Mouse (Mus musculus) lung, postnatal 0 days (tissue): ENCODE measurements at regions not wholly inside any gene's neighbourhood (a gene's known extent, or its start where the extent isn't known, plus 50 kb on each side); places are given as distances from the start of the nearest gene placed in this dataset.

ENCODE experiments used
- ATAC-seq: fragments of 200-750 bp; cut with Nextera tagmentation; 2 replicates; pipeline ENCODE4 v1.8.0; 2017; ENCODE audit warnings: moderate library complexity
- DNase-seq: peaks from one replicate; pipeline ENCODE4 v3.0.0-alpha.2; 2016; ENCODE audit warnings: low spot score
- H3K27ac ChIP-seq: fragments of 300-500 bp; sonication (generic); 2 replicates; pipeline ENCODE4 v1.5.1; 2014; ENCODE audit warnings: antibody characterized with exemption, mild to moderate bottlenecking, low read length, mixed read lengths
- H3K27me3 ChIP-seq: fragments of 300-500 bp; sonication (generic); replicated peaks from 2 replicates; pipeline ENCODE4 v1.6.1; 2014; ENCODE audit warnings: low read length, mixed read lengths; ENCODE audit not compliant: insufficient read depth
- H3K36me3 ChIP-seq: fragments of 300-500 bp; sonication (generic); 2 replicates; pipeline ENCODE4 v1.6.1; 2014; ENCODE audit warnings: low read length, mixed read lengths; ENCODE audit not compliant: insufficient read depth
- H3K4me1 ChIP-seq: fragments of 300-500 bp; sonication (generic); 2 replicates; pipeline ENCODE4 v1.6.1; 2014; ENCODE audit warnings: antibody characterized with exemption, low read depth, low read length, mixed read lengths; ENCODE audit not compliant: insufficient read depth
- H3K4me2 ChIP-seq: fragments of 300-500 bp; sonication (generic); replicated peaks from 2 replicates; pipeline ENCODE4 v1.6.1; 2014; ENCODE audit warnings: low read depth, mild to moderate bottlenecking, low read length, moderate library complexity, mixed read lengths
- H3K4me3 ChIP-seq: fragments of 300-500 bp; sonication (generic); 2 replicates; pipeline ENCODE4 v1.5.1; 2014; ENCODE audit warnings: low read depth, low read length
- H3K9ac ChIP-seq: fragments of 300-500 bp; sonication (generic); replicated peaks from 2 replicates; pipeline ENCODE4 v1.6.1; 2014; ENCODE audit warnings: low read depth, mild to moderate bottlenecking
- H3K9me3 ChIP-seq: fragments of 300-500 bp; sonication (generic); 2 replicates; pipeline ENCODE4 v1.6.1; 2016; ENCODE audit warnings: low read length, mixed read lengths
- CTCF ChIP-seq: IDR thresholded peaks from 2 replicates; pipeline ENCODE4 v1.5.1; 2016; ENCODE audit warnings: antibody characterized with exemption, mild to moderate bottlenecking
- EP300 ChIP-seq: IDR thresholded peaks from 2 replicates; pipeline ENCODE4 v1.6.1; 2016; ENCODE audit warnings: antibody characterized with exemption, mild to moderate bottlenecking, control low read depth
- WGBS: fragments of 180-500 bp; shearing (Covaris S2); extraction: QIAGEN DNeasy Blood & Tissue Kit; methylation state at CpG from one replicate; pipeline ENCODE4 v1.1.7; 2014; 5-methylcytosine and 5-hydroxymethylcytosine counted together

DNA sequence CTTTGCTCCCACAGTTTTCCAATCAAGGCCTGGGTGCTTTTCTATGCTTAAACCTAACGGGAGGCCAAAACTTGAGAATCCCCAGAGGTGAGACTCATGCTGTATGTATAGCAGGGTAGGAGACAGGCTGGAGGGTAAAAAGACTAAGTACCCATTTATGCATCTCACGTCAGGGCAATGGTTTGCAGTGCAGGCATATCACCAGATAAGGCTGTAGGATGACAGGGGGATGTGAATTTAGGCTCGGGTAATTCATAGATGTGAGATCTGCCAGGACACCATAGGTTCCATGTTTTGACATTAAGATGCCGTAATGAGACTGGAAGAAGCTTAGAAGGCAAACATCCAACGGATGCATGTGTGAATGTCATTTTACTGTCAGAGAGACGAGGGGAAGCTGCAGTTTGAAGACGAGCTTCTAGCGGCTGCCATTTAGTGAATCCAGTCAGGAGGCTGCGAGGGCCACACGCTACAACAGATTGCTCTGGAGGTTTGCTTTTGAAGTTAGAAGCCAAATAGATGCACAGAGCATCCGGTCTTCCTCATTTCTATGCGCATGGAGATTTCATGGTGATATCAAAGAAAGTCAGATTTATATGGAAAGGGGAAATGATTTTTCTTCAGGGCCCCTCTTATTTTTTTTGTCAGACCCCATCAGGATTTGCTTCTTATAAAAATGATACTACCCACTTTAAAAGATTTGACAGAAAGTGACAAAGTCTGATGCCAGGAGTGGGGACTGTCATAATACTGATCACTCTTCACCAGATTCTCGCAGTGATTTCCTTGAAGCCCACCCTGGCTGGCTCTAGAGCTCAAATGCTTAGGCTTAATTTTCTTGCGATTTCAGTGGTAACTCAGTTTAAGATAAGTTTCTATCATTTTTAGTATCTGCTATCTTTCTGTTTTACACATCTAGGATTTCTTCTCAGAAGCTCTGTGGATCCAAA is 113.8 kb downstream of the Adcyap1r1 start:
- Histone ChIP-seq H3K4me1 (no peaks in the 10 kb centered on the region), H3K27ac (no peak overlapping the region), H3K9ac (no peak overlapping the region), H3K4me3 (no peak overlapping the region), H3K27me3 (no peaks in the 10 kb centered on the region), H3K9me3 (no peaks in the 10 kb centered on the region), H3K4me2 (no peak overlapping the region), H3K36me3 (no peaks in the 10 kb centered on the region)
- no peak for ATAC-seq
- WGBS = 69% methylated on average over 14 of the region's 14 CpGs
- no peak for DNase-seq
- TF ChIP-seq EP300 = no peak

DNA sequence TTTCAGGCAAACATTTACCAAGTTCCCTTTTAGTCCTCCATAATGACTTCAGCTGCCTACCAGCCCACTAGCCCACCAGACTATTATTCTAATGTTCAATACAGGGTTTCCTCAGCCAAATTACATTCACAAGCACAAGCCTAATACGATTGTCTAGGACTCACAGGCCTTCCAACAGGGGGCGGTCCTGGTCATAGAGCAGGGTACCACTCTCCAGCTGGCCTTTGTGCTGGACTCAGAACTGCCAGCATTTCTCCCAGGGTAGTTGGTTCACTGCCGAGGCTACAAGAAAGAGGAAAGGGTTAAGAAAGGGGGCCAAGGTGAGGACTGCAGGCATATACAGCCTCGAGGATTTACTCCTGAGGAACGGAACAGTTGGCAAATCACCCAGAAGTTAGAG is 108.8 kb downstream of the Adcyap1r1 start:
- H3K36me3 ChIP-seq = no peaks in the 10 kb centered on the region
- H3K4me3 ChIP-seq = no peak overlapping the region
- H3K4me1 ChIP-seq = no peaks in the 10 kb centered on the region
- TF ChIP-seq CTCF (no peak), EP300 (no peak)
- DNase-seq (no peak), ATAC-seq (no peak)
- no peaks in the 10 kb centered on the region for H3K9me3 ChIP-seq
- H3K9ac ChIP-seq = no peak overlapping the region
- H3K27me3 ChIP-seq = no peaks in the 10 kb centered on the region
- no peak overlapping the region for H3K4me2 ChIP-seq
- H3K27ac ChIP-seq = no peak overlapping the region
- 65% methylated on average over 5 of the region's 5 CpGs for WGBS

DNA sequence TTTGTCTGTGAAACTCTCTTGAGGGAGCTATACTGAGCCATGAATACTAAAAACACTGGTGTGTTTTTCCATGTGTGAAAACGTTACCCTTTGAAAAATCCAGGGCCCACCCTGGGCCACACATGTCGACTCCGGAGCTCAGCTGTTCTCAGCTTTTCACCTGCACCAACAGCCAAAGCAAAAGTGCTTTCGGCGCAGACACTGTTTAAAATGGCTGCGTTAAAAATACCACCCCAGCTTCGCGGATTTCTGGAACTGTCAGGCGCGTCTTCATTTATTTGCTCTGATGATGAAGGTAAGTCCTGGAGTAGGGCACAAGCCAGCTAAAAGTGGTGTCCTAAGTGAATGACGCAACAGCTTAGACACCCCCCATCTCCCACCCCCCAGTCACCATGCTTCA is 108.0 kb downstream of the Adcyap1r1 start:
- Histone ChIP-seq H3K9me3 (no peaks in the 10 kb centered on the region), H3K4me1 (no peaks in the 10 kb centered on the region), H3K4me3 (no peak overlapping the region), H3K27ac (no peak overlapping the region), H3K9ac (no peak overlapping the region), H3K27me3 (no peaks in the 10 kb centered on the region), H3K4me2 (no peak overlapping the region), H3K36me3 (no peaks in the 10 kb centered on the region)
- ATAC-seq = no peak
- DNase-seq = no peak
- TF ChIP-seq CTCF (no peak), EP300 (no peak)
- WGBS = 83% methylated on average over 11 of the region's 11 CpGs
